Comparison of ENCODE assay signal across 9 mouse cellular contexts in the genomic region with DNA sequence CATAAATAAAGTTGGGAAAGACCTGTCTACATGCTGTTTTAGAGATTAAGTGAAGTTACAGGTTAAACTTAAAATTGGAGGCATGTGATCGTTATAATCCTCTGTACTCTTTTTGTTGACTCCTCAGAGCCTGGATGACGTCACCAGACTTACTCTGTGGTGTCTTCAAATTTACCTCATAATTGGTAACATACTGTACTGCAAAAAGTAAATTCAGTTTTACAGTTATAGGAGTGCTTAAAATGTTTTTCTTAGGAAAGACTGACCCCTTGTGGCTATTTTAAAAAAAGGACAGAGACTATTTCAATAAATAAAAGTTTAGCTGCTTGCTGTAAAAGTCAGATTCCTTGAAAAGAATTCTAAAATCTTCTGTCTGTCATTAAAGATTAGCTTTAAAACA. TPM values are rescaled to one million over a fixed set of nuclear protein-coding genes. Genes with fewer than 3 reads are reported as not detected.
DNase-seq lines count a peak whose midpoint lies in the region; ATAC-seq and TF ChIP-seq lines count a peak whose summit lies in the region.
"Had no signal": no experiment of that assay in that cellular context is flagged by ENCODE, and none has a peak within 500 bp of the region (broad histone marks: within the 10 kb centered on the region; RNA-seq: fewer than 3 reads in every experiment).

No protein-coding gene starts in this region.

- H3K36me3 ChIP-seq in forebrain, postnatal 0 days (ENCODE audit: insufficient read depth), result no peaks in the 10 kb centered on the region
- H3K36me3 ChIP-seq in forebrain, embryonic 13.5 days (ENCODE audit: poor library complexity, severe bottlenecking), result no peaks in the 10 kb centered on the region
- H3K36me3 ChIP-seq in lung, embryonic 14.5 days (ENCODE audit: insufficient read depth), result no peaks in the 10 kb centered on the region

- TF ChIP-seq CTCF in forebrain, postnatal 0 days (IDR thresholded peaks at IDR 0.05; ENCODE audit: low read depth), result peak; percentile 57
- TF ChIP-seq CTCF in lung, embryonic 14.5 days (IDR thresholded peaks at IDR 0.05; ENCODE audit: low read depth), result peak; percentile 56

- WGBS in forebrain, postnatal 0 days, result 47% methylated on average over 2 of the region's 2 CpGs
- WGBS in forebrain, embryonic 13.5 days, result 65% methylated on average over 2 of the region's 2 CpGs
- 40% methylated on average over 2 of the region's 2 CpGs for WGBS in lung, embryonic 14.5 days

- no peak overlapping the region for H3K4me3 ChIP-seq in forebrain, postnatal 0 days (ENCODE audit: low read depth, low read length)
- H3K4me3 ChIP-seq in forebrain, embryonic 13.5 days, result no peak overlapping the region
- H3K4me3 ChIP-seq in lung, embryonic 14.5 days (ENCODE audit: low read depth, low read length), result no peak overlapping the region

- no peak overlapping the region for H3K9ac ChIP-seq in forebrain, postnatal 0 days
- H3K9ac ChIP-seq in forebrain, embryonic 13.5 days, result no peak overlapping the region
- H3K9ac ChIP-seq in lung, embryonic 14.5 days, result no peak overlapping the region

- H3K9me3 ChIP-seq in forebrain, postnatal 0 days (ENCODE audit: low read length), result no peaks in the 10 kb centered on the region
- H3K9me3 ChIP-seq in forebrain, embryonic 13.5 days (replicated peaks), result no peaks in the 10 kb centered on the region
- no peaks in the 10 kb centered on the region for H3K9me3 ChIP-seq in lung, embryonic 14.5 days (ENCODE audit: low read depth, low read length)

- peak; percentile 47; the same call in 1 of the 2 replicates for ATAC-seq in forebrain, postnatal 0 days
- ATAC-seq in forebrain, embryonic 13.5 days, result no peak
- ATAC-seq in lung, embryonic 14.5 days (ENCODE audit: insufficient read depth), result no peak
- ATAC-seq in erythroid progenitor cell, adult 5-6 weeks (replicated peaks; ENCODE audit: low FRiP score, poor library complexity, severe bottlenecking), result no peak
- no peak for ATAC-seq in erythroblast, adult 5-6 weeks (replicated peaks; ENCODE audit: low FRiP score, poor library complexity, severe bottlenecking)

- H3K27me3 ChIP-seq in forebrain, postnatal 0 days (ENCODE audit: insufficient read depth, low read length), result no peaks in the 10 kb centered on the region
- no peaks in the 10 kb centered on the region for H3K27me3 ChIP-seq in forebrain, embryonic 13.5 days
- H3K27me3 ChIP-seq in lung, embryonic 14.5 days (ENCODE audit: insufficient read depth, low read length), result no peaks in the 10 kb centered on the region

- no peaks in the 10 kb centered on the region for H3K4me1 ChIP-seq in forebrain, postnatal 0 days (ENCODE audit: insufficient read depth)
- H3K4me1 ChIP-seq in forebrain, embryonic 13.5 days, result no peaks in the 10 kb centered on the region
- H3K4me1 ChIP-seq in lung, embryonic 14.5 days (ENCODE audit: insufficient read depth), result no peaks in the 10 kb centered on the region

- DNase-seq in forebrain, postnatal 0 days, result peak; percentile 63
- peak; percentile 85 for DNase-seq in lung, embryonic 14.5 days
- no peak for DNase-seq in lung, postnatal 4 days
- DNase-seq in c-Kit-positive CD71-negative TER-119-negative erythroid progenitor cells, embryonic 14.5 days (ENCODE audit: low read depth), result peak; percentile 52
- peak; percentile 42 for DNase-seq in retina, postnatal 7 days (ENCODE audit: low read depth, low spot score)
- DNase-seq: gastrocnemius, postnatal 25 days had no signal

- H3K4me2 ChIP-seq in forebrain, postnatal 0 days (ENCODE audit: low read depth), result no peak overlapping the region
- H3K4me2 ChIP-seq in forebrain, embryonic 13.5 days, result no peak overlapping the region
- no peak overlapping the region for H3K4me2 ChIP-seq in lung, embryonic 14.5 days

- no peak overlapping the region for H3K27ac ChIP-seq in forebrain, postnatal 0 days (ENCODE audit: low read depth, low read length)
- no peak overlapping the region for H3K27ac ChIP-seq in forebrain, embryonic 13.5 days
- no peak overlapping the region for H3K27ac ChIP-seq in lung, embryonic 14.5 days (ENCODE audit: low read depth)

RNA-seq across cellular contexts. Expression of a gene that starts 32.1 kb away (rescaled TPM):
- 56.7 and 59.9 TPM in 2 replicates for total RNA-seq in forebrain, postnatal 0 days (2014; rRNA removed)
- polyA plus RNA-seq in forebrain, postnatal 0 days (2015; fragmentation: Nextera tagmentation; extraction: Ambion mirVana), result 4.5 and 4.8 TPM in 2 replicates
- polyA plus RNA-seq in forebrain, embryonic 13.5 days (2015; fragmentation: Nextera tagmentation; extraction: Ambion mirVana), result 5.1 and 6.7 TPM in 2 replicates
- polyA plus RNA-seq in lung, embryonic 14.5 days (2014; fragmentation: Nextera tagmentation; extraction: Ambion mirVana), result 7.1 and 7.7 TPM in 2 replicates
- total RNA-seq in erythroid progenitor cell, adult 5-6 weeks (2015; ENCODE audit: low replicate concordance), result 3.4 and 4.7 TPM in 2 replicates
- total RNA-seq in erythroid progenitor cell, adult 5-6 weeks (2017; ENCODE audit: low replicate concordance), result 2.6 and 5.5 TPM in 2 replicates
- 2.9 and 3.5 TPM in 2 replicates for total RNA-seq in erythroblast, adult 5-6 weeks (2015; ENCODE audit: low replicate concordance)
- total RNA-seq in erythroblast, adult 5-6 weeks (2017; ENCODE audit: low replicate concordance), result 3.1 and 4.2 TPM in 2 replicates

Comparison
In these comparisons a context has a peak if more than half of its experiments do, and no peak if none do; other contexts are left out.
1. DNase-seq: peak in forebrain, postnatal 0 days (single experiment), lung, embryonic 14.5 days (single experiment), c-Kit-positive CD71-negative TER-119-negative erythroid progenitor cells, embryonic 14.5 days (single experiment) and retina, postnatal 7 days (single experiment); none in lung, postnatal 4 days (0 of 2).